Mouse (Mus musculus): Measurements from ENCODE around the gene Myo6. TPM values are rescaled to one million over a fixed set of nuclear protein-coding genes. Genes with fewer than 3 reads are reported as not detected.

Gene Myo6
- total RNA-seq, 2 experiments from 2014 or later = 6.4 to 8.3 TPM

DNA sequence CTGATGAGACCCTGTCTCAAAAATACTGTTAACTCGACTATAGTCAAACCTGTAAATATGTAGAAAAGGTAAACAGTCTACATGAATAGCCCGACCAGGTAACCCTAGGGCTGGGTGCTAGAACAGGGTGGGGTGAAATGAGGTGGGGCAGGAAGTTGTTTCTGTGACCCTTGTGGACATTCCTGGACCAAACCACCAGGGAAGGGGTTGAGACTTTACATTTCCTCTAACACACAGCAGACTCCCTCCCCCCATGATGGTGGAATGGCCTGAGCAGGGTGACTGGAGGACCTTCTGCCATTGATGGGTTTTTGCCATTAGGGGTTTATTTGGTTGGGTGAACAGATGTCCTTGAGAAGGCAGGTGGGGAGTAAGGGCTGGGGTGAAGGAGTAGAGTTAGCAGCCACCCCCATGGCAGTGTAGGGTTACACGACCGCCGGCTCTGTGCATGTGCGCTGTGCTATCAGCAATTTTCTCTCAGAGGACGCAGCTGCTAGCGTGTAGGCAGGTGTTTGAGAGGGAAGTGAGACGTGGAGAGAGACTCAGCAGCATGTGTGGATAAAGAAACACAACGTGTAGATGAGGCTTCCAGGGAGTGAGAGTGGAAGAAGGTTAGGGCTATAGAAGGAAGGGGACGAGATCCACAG is 59.3 kb downstream of the Myo6 start:
- intact Hi-C loops (cut with DNase I) = no loop called here
- no peak for DNase-seq

DNA sequence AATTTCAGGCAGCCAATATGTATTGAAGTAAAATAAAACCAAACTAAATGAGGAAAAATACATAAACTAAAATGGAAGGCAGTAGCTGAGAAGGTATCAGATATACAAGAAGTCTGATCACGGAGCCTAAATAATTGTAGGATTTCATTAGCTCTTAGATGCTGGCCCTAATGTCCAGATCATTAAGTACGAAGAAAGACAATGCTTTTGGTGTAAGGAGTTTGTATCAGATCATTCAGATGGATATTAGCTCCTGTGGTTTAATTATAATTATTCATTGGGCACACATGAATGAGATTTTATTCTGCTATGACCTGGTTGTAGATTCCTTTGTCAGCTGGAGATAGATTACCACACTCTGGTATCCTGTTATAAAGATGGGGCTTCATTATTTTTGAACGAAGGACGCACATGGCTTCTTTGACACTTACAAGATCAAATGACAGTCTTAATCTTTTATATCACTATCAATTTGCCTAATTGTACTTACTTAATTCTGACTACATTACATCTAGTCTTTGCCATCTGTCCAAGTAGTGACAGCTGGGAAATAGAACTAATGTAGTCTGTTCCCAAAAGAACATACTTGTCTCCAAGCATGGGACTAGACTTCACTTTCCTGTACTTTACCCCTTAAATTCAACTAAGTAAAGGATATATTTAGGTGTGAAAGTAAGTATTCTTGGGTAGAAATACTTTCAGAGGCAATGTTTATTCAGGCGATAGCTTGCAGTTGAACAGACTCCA is 61.9 kb downstream of the Myo6 start:
- intact Hi-C loops (cut with DNase I) = no loop called here
- no peak for DNase-seq

DNA sequence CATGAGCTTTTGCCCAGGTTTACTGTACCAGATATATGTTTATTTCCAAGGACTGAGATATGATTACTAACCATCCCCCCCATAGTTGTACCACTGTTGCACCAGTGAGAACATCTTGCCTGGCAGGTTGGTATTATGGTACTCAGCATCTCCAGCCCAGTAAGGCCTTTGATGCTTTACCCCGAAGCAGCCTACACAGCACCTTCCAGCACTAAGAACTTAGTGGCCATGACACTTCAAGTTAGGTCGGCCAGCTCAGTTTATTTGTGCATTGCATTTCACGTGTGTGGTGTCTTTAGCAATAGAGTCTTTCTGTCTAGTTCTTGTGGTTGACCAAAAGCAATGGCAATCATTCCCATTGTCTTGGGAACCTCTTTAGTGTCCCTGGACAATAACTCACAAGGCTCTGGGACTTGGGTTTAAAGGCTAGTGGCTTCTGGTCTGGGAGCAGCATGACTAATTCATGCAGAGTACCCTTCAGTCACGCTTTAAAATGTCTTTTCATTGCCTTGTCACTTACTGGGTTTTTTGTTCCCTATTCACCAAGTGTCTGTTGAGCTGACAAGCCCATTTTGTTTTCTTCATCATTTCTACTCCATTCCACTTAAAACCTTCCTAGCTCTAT is 69.1 kb downstream of the Myo6 start:
- intact Hi-C loops (cut with DNase I) = no loop called here
- no peak for DNase-seq

DNA sequence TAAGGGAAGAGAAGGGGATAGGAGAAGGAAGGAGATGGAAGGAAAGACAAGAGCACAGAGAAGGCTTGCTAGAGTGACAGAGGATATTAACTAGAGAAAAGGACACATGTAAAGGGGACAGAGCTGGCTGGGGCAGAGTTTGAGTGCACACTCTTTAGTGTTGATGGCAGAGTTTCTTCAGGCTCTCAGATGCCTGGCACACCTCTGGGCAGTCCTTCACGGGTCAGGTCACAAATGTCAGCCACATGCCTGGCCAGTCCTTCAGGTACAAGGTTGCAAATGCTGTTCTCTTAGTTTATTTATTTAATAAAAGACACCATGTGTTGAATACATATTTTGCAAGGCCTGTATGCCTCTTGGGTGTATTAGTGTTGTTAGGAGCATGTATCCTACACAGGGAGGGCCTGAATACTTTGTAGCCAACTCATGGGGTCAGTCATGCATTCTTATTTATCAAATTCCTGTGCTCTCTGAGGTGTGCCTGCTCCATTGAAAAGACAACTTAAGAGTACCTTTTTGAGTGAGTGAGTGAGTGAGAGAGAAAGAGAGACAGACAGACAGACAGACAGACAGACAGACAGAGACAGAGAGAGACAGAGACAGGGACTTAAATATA is 72.5 kb downstream of the Myo6 start:
- no peak for DNase-seq
- intact Hi-C loops (cut with DNase I) = no loop called here

DNA sequence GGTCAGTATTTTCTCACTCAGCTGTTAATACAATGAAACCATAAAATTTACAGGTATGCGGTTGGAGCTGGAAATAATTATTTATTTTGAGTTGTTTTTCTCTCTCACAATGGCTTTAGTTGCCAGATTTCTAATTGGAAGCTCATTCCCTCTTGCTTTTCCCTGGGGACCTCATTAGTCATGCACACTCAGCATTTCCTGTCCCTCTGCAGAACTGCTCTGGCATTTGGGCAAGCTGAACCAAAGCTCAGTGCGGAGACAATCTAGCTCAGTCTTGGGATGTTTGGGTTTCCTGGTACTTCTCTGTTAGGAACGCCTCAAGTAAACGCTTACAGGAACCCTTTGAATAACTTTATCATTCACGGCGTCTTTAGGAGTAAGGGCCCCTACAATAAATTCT is 76.9 kb downstream of the Myo6 start:
- intact Hi-C loops (cut with DNase I) = loop anchor here (10.0 kb wide), 1 partner anchor 87 kb away; no protein-coding TSS in a partner anchor

DNA sequence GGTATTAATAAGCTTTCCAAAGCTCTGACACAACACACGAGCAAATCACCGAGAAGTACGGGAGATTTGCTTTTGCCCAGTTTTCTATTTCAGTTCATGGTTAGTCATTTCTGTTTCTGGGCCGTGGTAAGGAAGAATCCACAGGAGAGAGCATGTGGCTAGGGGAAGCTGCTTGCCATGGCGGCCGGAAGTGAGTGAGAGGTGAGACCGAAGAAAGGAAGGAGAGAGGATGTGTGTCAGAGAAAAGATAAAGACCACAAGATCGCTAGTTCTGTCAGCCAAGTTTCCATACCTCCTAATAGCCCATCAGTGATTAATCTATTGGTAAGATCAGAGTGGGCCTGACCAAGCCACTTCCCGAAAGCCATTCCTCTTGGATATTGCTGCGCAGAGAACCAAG is 87.3 kb downstream of the Myo6 start:
- intact Hi-C loops (cut with DNase I) = no loop called here

More for the DNA sequence above, 76.9 kb downstream of the Myo6 start:
- DNase-seq = no peak

DNA sequence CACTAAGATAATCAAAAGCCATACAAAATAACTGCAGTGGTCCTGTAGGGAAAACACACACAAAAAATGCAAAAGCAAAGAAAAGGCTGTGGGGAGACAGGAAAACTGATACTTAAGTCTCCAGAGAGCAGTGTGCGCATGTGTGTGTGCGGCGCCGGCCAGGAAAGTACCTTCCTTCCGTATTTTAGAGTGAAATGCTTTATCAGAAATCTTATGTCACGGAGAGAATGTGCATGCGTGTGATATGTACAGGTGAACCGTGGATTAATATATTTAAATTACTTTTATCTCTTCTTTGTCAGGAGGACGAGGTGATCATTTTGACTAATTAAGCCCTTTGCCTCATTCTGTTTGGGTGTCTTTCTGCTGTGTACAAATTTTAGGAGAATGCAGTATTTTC is 88.4 kb downstream of the Myo6 start:
- intact Hi-C loops (cut with DNase I) = no loop called here
- no peak for DNase-seq

More for the DNA sequence above, 87.3 kb downstream of the Myo6 start:
- DNase-seq = no peak

DNA sequence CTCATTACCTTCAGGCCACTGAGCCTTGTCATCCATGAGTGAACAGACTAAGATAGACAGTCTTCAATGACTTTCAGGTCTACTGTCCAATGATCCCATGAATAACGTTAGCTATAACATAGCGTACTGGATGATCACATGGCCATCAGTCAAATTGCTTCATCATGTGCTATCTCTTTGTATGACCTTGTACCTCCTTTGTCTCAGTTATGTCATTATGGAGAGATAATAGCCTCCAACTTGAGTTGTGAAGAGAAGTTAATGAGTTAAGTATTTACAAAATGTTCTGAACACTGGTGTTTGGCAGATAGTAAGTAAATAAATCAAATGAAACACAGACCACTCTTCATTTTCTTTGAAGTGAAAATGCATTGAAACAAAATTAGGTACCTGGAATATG is 91.7 kb downstream of the Myo6 start:
- intact Hi-C loops (cut with DNase I) = no loop called here
- no peak for DNase-seq

DNA sequence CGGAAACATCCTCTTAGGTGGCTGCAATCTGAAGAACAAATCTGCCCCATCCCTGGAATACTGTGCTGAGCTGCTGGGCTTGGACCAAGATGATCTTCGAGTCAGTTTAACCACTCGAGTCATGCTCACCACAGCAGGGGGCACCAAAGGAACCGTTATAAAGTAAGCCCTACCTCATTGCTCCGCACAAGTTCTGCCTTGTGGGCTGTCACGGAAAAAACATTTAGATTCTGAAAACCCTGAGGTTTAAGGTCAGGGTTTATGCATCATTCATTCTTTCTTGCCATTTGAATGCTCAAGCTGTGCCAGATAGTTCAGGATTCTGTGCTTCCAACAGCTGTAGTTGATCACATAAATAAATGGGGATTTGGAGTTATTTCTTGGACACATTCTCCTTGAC is 93.6 kb downstream of the Myo6 start:
- no peak for DNase-seq
- intact Hi-C loops (cut with DNase I) = no loop called here

DNA sequence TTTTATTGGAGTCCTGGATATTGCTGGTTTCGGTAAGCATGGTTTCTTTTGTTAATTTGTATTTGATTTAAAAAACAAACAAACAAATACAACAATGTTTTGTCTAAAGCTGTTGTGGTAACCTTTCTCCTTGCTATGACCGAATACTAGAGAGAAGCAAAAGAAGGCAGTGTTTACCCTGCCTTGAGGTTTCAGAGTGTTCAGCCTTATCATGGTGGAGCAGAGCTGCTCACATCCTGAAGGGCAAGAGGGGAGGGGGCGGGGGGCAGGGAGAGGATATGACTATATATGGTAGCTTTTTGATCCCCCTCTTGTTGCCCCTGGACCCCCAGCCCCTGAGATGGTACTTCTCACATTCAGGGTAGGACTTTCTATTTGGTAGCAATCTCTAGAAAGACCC is 96.1 kb downstream of the Myo6 start:
- intact Hi-C loops (cut with DNase I) = no loop called here

DNA sequence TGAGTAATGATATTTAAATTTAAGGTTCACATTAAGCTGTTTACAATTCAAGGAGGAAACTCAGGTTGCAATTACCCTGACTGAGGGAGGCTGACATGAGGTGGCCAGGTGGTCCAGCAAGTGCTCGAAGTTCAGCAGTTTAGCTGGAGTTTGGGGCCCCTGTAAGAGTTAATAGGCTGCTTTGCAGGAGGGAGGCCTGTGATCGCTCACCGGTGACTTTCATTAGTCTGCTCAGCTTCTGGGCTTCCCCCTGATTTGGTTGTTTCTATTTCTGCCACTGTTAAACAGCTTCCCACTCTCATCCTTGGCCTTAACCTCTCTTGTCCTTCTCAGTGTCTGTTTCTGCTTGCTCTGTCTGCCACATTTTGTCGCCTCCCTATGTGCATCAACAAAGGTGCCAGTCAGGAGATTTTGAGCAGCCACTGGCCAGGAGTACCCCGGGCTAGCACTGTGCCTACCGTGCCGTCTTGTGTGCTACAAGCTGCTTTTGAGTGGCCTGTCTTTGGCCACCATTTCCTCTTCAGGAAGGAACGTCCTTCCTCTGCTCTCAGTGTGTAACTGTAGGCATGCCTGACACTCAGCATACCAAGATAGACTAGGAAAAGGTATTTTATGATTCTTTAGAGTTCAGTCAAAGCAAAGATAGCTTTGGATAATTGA is 97.7 kb downstream of the Myo6 start:
- DNase-seq = no peak
- intact Hi-C loops (cut with DNase I) = no loop called here

More for the DNA sequence above, 96.1 kb downstream of the Myo6 start:
- no peak for DNase-seq

DNA sequence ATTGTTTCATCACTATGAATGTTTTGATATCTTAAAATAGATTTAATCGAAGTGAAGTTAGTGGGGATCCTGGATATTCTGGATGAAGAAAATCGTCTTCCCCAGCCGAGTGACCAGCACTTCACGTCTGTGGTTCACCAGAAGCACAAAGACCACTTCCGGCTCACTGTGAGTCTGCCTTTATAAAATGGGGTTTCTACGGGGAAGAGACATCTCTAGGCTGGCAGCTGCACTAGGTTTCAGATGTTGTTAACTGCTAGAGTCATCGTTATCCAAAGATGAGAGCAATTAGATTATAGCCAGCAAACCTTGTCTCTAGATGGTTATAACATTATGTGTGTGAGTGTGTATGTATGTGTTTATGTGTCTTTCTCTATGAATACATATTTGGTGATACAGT is 101.3 kb downstream of the Myo6 start:
- no peak for DNase-seq
- intact Hi-C loops (cut with DNase I) = no loop called here

DNA sequence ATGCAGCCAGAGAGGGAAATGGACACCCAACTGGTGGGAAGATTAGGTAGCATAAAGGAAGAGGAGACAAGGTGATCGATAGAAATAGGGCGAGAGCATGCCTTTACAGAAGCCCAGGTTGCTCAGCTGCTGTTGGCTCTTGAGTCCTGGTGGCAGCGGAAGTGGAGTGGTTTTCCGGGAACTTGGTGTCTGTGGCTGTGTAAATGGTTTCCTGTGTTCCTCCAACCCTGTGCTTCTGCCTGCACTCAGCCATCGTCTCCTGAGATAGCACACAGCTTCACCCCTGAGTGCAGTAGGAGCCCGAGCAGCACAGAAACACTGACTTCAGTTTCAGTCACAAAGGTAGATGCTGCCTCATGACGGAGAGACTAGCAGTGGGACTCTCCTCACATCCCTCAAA is 101.7 kb downstream of the Myo6 start:
- no peak for DNase-seq
- intact Hi-C loops (cut with DNase I) = no loop called here

DNA sequence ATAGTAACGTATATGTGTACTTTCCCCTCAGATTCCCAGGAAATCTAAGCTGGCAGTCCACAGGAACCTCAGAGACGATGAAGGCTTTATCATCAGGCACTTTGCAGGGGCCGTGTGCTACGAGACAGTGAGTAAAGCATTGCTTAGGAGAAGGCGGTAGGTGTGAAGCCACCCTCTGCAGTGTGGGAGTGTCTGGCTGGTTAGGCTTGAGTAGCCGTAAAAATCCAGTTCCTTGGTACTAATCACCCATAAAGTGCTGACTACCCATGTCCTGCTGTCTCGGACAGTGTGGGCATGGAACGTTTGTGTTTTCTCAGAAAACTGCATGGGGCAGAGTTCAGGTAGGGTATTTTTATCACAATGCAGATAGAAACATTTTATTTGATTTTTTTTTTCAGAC is 104.8 kb downstream of the Myo6 start:
- intact Hi-C loops (cut with DNase I) = no loop called here
- DNase-seq = no peak

DNA sequence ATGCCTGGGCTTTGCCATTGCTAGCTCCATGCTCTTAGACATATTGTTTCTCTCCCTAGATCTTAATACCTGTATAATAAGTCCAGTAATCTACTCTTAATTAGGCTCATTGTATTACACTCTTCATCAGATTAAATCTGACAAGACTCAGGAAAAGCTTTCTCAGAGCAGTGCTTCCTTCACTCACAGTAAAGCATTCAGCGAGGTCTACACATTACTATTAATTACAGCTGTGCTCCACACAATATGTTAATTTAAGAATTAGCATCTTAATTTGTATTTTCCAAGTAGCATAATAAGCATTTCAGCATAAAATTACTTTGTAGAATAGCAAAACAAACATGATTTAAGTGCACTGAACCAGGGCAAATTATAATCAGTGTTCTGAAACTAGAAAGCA is 108.1 kb downstream of the Myo6 start:
- DNase-seq = no peak
- intact Hi-C loops (cut with DNase I) = no loop called here

DNA sequence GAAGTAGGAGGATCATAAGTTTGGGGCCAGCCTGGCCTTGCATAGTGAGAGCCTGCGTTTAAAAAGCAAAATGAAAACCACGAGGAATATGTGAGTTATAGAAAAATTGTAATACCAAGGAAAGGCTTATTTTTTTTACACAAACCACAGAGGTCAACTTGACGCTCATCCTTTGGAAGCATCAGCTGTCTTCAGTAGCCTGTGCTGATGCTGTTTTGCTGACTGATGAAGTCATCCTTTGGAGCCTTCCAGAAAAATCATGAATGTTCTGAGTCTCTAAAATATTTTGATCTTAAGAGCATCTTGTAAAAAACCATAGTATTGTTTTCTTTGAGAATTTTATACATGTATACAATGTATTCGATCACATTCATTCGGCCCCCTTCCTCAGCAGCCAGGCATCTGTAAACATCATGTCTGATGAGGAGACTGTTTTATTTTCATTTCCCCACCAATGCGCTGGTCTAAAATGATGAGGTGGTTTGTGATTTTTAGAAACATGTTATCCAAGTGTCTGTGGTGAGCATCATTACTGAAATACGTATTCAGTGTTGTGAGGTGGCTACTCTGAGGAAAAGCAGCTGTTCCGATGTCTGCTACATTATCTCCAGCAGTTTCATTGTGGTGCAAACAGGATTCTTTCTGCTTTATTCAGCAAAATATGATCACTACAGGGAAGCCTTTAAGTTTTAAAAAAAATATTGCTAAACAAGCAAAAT is 110.4 kb downstream of the Myo6 start:
- intact Hi-C loops (cut with DNase I) = no loop called here
- no peak for DNase-seq

DNA sequence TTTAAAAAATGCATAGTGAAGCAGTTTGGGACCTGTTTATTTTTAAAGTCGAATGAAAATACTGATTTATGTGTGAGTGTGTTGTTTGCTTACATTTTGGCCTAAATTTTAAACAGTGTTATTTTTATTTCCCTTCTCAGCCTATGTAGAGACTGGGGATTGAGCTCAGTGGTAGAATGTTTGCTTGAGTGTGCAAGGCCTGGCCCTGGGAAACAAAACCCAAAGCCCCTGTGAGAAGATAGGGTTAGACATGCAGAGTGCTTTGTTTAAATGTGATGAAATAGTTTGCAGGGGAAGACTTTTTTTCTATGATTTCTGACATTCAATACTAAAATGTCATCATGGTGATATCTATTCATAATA is 110.9 kb downstream of the Myo6 start:
- DNase-seq = no peak
- intact Hi-C loops (cut with DNase I) = no loop called here

DNA sequence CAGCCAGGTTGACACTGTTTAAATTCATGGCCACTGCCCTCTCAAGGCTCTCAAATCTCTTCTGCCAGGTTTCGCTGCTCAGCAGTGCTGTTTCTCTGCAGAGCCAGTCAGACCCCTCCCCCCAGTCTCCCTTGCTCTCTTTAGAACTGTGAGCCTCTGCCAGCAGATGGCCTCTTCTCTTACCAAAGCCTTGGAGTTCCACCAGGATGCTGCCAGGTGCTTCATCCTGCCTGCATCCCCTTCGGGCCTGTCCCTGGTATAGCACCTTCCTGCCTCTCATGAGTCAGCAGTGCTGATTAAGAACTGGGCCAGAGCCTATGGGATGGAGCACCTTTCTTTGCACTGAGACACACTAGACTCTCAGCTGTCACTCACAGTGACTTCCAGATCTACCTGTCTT is 112.3 kb downstream of the Myo6 start:
- intact Hi-C loops (cut with DNase I) = no loop called here
- no peak for DNase-seq

DNA sequence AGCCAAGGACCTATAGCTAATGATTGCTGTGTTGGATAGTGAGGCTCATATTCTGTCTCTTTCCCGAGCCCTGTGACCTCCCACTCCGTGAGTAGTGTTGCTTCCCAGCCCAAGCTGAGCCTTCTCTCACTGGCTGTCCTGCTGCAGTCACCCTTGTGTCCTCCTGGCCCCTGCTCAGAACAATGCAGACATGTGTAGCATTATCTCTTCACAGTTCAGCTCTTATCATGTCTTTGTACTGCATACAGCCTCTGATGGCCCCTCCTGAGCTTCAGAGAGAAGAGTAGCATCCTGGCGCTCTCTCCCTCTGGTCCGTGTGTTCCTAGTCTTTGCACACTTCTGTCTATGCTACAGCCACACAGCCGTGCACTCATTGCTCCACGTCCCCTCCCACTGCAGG is 112.9 kb downstream of the Myo6 start:
- intact Hi-C loops (cut with DNase I) = no loop called here
- DNase-seq = no peak

DNA sequence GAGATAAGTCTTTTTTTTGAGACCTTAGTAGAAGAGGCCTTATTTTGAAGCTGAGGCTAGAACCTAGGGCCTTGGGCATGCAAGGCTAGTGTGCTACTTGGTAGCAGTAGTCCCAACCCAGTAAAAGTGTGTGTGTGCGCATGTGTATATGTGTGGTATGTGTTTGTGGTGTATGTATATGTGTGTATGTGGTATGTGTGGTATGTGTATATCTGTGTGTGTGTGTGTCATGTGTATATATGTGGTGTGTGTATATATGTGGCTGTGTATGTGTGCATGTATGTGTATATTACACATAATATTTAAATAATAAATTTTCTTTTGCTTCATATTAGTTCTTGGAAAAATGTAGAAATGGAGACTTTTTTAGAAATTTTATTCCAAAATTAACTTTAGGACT is 115.9 kb downstream of the Myo6 start:
- intact Hi-C loops (cut with DNase I) = no loop called here
- no peak for DNase-seq

Measured in gastrocnemius, postnatal 36 days (tissue).